Mouse (Mus musculus): ENCODE measurements around the gene Lrp5.
"Not testable (repeated sequence)": the region's sequence is repeated elsewhere in the genome, so short reads cannot be mapped to it uniquely, and the experiment has no call there.

The Lrp5 gene

DNA sequence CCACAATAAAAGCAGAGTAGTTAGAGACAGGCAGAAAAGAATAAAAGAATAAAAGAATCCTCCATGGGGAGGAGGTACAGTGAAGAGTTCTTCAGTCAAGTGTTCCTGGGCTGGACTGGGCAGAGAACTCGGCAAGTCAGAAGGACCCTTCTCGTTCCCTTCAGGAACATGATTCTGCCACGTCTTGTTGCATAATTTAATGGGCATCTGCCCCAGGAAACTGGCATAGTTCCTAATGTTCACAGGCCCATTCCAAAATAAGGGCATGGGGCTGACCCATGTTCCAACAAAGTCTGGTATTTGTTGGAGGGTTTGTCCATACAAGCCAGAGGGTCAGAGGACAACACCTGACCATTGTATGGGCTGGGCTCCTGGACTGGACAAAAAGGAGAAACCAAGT, 8.6 kb upstream of the Lrp5 start:
- DNase-seq = no peak

DNA sequence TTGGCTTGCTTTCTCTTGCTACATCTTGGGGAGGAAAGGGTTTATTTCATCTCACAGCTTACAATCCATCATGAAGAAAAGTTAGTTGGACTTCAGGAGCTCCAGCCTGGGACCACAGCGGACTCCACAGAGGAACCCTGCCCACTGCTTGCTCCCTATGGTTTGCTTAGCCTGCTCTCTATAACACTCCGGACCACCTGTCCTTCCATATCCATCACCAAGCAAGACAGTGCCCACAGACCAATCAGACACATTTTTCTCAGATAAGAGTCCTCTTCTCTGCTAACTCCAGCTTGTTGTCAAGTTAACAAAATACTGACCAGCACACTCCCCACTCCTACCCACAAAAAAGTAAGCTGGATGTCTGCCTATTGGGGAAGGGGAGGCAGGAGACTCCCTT, 8.1 kb upstream of the Lrp5 start:
- DNase-seq = no peak

DNA sequence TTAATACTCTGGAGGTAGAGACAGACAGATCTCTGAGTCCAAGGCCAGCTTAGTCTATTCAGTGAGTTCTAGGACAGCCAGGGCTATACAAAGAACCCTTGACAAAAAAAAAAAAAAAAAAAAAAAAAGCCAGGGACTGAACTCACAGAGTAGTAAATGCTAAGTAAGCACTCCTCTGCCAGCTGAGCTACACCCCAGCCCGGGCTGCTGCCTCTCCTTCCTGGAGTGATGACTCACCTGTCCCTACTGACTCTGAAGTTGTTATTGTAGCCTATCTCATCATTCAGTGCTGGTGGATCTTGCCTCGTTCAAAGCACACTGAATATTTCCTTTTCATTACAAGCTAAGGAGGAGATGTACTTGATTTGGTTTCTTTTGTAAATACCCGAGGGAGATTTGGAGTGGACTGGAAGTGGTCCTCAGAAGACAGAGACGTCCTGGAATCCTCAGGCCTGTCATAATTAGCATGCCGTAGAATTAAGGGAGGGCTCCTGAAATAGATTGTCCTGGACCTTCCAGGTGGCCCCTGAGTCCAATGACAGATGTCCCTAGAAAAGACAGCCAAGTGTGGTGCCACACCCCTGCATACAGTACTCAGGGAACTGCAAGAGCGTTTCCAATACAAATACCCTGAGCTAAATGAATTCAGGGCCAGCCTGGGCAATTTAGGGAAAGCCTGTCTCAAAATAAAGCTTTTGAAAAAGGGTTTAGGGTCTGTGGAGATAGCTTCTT, 6.2 kb upstream of the Lrp5 start:
- no peak for DNase-seq

DNA sequence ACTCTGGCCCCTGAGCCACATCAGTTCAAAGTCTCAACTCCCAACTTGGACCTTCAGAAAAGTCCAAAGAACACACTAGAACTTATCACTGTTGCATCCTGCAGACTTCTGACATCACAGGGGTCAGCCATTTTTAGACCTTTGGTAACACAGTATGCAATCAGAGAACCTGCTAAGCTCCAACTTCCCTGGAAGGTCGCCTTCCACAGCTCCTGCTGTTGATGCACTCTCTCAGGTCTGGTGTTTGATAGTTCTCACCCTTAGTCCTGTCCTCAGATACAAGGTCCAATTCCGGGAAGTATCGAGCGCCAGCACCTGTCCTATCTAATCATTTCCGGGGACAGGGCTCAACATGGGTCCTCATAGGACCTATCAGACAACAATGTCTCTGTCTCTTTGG, 5.0 kb upstream of the Lrp5 start:
- no peak for DNase-seq

DNA sequence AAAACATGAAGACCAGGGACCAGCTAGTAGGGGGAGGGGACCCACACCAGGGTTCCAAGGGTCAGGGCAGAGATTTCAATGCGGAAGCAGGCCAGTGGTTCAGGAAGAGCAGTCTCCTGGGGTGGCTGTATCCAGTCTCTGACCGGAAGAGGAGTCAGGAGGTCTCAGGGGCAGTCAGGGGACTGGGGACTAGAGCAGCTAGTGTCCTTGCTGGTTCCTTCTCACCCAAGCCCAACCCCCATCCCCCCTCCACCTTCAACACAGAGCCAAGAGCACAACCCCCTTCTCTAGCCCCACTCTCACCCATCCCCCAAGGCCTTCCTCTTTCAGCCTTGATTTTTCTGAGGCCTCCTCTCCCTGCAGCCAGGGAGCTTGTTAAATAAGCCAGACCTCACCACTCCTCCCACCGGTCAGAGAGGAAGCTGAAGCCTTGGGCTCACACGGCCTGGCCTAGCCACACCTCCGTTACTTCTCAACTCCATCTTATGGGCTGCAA, 1.4 kb upstream of the Lrp5 start:
- peak; percentile 48 to 49 for DNase-seq

DNA sequence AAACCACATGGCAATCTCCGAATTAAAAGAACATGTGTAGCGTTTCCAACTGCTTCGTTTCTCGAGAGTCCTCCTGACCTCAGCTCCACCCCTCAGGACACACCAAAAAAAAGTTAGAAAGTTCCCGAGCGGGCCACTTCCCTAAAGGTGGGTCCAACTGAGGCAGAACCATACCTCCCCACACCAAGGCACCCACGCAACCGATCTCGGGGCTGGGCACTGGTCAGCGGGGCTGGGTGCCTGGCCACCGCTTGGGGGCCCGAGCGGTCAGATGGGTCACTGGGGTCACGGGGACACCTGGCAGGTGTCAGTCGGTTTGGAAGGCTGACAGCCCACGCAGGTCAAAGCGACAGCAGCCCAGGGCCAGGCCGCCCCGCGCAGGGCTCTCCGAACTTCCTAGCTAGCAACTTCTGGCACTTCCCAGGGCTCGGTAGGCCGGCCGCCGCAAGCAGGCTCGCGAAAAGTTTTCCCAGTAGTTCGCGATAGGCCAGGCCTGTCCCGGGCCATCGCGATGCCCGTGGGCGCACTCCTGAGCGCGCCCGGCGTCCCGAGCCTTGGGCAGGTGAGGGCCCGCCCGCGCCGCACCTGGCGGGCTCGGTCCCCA, 651 bp downstream of the Lrp5 start:
- DNase-seq = peak; percentile 62 to 72

DNA sequence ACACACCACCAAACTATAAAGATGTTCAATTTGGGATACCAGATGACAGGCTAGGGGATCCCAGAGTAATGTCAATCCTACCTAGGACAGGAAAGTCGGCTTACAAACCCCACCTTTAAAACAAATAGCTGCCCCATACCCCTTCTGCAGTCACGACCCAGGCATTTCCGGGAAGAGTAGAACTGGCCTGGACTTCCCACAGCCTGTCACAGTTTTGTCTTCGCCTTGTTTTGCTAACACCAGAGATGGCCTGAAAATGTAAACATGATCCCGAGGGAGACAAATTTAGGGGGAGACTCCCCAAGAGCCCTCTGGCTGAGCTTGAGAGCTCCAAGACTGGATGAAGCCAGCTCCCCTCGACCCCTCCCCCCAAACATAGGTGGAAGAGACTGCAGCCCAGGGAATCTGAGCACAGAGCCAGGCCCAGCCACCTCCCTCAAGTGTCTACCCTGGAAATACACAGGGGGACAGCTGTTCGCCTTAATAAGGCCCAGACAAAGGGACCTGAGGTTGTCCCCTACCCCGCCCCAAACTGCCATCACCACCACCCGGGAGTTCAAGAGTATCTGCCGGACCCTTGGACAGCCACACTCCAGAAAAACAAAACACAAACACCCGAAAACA, 1.3 kb downstream of the Lrp5 start:
- DNase-seq = peak; percentile 34 to 45

DNA sequence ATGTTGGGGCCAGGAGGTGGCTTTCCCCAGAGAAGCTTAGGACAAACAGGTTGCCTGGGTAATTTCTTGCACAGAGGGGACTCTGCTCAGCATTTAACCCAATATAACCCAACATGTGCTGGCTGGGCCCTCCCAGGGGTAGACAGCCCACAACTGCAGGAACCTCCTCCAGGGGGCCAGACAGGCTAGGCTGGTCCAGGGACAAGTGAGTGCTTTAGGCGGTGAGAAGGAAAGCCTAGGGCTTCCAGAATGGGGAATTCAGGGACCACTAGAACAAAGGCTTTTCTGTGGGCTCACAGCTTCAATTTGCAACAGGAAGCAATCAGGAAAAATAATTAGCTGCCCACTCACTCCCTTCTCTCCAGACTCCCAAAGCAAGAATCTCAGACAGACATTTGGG, 1.9 kb downstream of the Lrp5 start:
- peak in 1 of 2 experiments; percentile 18 for DNase-seq

DNA sequence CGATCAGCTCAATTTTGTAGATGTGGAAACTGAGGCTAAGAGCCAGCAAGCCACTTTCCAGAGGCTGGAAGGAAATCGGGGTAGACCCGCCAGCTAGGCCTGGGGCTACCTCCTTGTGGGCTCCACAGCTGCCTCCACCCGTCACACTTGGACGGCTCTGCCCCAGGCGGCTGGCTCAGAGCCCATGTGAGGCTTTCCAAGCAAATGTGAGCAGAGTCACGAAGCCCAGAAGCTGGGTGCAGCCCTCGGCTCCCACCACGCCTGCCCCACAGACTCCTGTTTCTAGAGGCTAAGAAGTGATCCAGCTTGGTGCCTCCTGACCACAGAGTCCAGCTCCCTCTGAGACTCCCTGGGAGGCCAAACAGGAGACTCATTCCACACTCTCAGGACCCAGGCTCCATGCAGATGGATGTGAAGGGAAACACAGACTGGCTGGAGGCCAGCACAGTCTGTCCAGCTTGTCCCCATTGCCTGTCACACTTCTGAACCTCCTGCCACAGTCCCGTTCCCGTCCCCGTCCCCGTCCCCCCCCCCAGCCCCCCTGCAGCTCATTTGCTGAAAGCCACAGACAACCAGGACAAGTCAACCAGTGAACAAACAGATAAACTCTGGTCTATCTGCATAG, 4.9 kb downstream of the Lrp5 start:
- peak; percentile 84 to 93 for DNase-seq

DNA sequence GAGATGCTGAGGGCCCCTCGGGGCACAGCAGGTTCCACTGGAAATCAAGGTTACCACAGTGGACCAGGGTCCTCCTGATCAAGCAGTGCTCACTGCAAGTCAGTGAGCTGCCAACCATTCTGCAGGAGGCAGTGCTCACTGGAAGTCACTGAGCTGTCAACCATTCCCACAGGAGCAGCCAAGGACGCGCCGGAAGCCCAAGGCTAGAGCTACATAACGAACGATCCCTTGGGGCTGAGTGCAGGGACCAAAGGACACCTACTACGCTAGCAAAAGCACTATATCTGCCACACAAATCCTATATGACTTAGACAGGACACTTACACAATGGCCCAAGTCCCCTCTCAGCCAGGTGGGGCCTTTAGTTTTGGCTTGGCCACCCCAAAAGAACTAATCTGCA, 5.6 kb downstream of the Lrp5 start:
- DNase-seq = peak in 1 of 2 experiments; percentile 62

DNA sequence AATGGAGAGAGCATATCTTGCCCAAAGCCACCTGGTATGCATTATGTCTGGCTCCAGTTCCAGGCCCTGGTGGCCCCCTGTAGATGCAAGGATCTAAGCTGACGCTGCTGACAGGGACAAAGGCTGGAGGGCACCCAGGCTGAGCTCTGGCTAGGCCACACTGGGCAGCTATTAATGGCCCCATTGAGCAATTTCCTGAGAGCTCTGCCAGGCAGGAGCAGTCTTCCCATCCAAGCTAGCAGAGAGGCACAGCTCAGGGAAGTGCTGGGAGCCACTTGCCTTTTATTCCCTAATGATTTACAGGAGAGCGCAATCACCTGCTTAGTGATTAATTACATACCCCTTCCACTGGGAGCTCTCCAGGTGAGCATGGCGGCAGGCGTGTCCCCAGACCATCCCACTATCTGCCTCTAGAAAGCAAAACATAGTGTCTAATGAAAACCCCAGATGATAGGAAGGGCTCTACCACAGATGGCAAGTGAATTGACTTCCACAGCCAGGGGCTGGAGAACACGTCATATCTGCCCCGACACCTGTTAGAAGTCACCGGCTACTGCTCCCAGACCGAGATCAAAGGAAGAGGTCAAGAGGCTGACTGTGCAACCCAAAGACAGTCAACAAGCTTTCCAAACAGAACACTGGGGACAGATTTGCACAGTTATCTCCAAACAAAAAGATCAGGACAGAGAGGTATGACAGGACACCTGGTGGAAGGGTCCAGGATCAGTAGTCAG, 12.1 kb downstream of the Lrp5 start:
- DNase-seq = peak; percentile 54 to 67

DNA sequence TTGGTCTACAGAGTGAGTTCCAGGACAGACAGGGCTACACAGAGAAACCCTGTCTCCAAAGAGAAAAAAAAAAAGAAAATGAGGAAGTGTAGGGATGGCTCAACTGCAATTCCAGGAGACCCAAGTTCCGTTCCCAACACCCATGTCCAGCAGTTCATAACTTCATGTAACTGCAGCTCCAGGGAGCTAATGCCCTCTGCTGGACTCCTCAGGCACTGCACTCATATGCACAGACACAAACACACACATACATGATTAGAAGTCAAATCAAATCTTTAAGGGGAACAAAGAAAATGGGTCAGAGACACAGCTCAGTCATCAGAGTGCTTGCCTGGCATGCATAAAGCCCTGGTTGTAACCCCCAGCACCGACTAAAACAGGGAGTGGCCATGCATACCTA, 13.2 kb downstream of the Lrp5 start:
- no peak for DNase-seq

DNA sequence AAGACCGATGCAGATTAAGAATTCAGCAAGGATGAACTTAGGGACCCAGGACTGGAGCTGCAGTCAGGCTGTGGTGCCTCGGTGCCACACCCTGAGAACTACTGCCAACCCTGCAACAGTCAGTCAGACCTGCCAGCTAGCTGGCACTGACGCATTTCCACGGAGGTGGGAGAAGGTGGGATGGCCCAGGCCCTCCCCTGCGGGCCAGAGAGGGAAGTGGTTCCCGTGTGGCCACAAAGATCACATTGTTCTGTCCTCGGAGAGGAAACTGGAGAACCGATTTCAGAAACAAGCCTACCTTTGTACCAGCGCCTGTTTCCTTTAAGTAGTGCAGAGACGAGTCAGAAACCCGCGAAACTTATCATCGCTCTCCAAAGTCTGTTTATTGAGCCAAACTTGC, 17.3 kb downstream of the Lrp5 start:
- peak; percentile 78 to 86 for DNase-seq

DNA sequence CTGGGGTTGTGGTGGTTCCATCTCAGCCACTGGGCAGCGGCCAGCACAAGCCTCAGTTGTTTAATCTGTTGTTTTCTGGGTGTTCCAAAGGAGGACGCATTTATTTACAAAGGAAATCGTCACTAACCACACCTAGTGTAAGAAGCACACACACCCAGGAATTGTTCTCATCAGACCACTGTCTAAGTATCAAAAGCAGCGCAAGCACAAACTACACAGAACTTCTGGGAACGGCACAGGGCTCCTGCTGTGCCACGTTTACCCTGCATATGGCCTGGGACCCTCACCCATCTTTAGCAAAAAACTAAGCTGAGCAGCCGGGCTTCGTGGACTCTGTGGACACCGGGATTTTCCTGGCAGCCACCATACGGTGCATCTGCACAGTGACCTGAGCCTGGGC, 17.8 kb downstream of the Lrp5 start:
- no peak for DNase-seq

DNA sequence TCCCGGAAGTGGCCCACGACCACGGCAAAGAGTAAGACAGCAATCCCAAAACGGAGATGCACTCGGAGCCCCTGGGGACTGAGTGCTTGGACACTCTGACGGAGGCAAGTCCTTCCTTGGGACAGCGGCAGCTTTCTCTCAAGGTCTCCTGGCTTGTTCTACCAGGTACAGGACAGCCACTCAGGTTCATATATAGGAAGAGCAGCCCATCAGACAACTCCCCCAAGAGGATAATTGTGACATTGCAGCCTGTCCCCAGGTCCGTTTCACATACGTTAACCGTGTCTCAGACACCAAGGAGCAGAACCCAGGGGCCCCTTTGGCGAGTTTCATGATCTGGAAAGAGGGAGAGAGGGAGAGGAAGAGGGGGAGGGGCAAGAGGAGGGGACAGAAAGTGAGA, 18.4 kb downstream of the Lrp5 start:
- DNase-seq = no peak

DNA sequence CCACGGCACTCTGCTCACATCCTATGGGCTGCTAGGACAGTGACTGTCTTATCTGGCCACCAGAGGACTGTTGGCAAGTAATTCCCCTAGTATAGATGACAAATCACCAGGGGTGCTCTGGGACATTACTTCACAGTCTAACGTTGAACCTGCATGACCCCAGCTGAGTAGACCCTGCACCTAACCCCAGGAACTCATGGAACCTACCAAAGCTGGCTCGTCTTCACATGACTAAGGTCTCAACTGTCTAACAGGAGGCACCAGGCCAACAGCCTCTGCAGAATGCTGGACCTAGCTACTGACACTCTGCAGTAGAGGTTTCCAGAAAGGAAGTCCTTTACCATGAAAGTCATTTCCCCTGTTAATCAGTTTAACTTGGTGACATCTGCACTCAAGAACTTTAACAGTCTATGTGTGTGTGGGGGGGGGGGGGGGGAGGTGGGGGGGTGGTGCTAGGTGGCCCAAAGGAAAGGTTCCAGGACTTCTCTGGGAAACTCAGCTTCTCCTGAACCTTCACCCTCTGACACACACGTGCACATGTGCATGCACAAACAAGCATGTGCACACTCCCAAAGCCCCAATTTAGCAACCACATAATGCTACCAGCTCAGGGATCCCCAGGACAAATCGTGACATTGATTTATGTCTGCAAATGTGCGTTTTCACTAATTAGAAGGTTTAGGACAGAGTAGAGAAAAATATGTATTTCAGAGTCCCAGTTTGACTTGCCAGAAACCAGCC, 19.0 kb downstream of the Lrp5 start:
- DNase-seq = no peak

DNA sequence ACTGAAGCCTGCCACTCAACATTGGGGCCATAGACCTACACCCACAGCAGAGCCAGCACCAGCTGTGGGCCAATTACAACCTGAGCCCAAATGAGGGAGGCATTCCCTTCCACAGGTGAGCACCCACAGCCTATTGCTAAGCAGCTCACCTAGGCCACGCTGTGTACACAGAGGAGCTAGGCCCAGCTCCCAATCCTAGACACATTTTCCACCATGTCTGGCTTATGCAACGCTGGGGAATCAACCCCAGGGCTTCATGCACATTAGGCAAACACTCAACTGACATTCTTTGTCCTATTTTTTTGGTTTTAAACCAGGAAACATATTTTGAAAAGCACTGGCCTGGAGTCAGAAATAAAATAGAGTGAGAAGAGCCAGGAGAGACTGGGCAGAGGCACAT, 19.7 kb downstream of the Lrp5 start:
- DNase-seq = no peak

DNA sequence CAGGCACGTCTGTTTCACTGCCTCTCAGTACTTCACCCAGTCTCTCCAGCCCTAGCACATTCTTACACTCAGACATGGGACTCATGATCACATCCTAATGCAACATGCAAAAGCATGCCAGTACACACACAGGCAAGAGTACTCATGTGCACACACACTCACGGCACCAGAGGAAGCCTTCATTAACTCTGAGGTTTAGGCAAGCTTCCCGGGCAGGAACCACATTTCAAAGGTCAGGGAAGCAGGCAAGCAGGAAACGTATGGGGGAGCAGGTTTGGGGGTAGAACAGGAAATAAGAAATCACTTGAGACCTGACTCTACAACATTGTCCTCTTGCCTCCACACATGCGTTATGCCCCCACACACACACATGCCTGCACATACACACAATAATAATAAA, 20.9 kb downstream of the Lrp5 start:
- peak; percentile 54 to 59 for DNase-seq

DNA sequence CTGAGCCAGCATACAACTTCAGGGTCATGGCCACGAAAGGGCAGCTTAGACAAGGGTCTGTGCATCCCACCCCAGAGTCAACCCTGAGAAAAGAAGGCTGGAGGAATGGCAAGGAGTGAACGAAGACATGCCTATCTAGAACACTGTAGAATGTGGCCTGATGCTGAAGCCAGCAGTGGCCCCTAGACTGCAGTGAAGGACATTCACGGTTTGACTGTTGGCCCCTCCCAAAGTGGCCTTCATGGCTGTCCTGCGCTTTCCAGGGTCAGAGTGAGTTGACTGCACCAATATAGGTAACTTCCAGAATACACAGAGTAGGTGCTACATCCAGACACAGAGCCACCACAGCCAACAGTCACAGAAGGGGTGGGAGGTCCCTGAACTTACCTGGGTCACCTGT, 28.4 kb downstream of the Lrp5 start:
- DNase-seq = no peak

DNA sequence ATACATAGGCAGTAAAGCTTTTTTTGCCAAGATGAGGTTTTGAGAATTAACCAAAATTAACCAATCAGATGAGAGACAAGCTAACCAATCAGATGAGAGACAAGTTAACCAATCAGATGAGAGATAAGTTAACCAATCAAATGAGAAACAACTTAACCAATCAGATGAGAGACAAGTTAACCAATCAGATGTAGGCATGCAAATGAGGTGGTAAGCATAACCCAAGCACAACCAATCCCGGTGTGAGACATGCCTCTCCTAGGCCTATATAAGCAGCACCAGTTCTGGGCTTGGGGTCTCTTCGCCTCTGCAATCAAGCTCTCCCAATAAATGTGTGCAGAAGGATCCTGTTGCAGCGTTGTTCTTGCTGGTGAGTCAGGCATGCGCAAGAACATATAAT, 29.3 kb downstream of the Lrp5 start:
- DNase-seq = not testable (repeated sequence)

DNA sequence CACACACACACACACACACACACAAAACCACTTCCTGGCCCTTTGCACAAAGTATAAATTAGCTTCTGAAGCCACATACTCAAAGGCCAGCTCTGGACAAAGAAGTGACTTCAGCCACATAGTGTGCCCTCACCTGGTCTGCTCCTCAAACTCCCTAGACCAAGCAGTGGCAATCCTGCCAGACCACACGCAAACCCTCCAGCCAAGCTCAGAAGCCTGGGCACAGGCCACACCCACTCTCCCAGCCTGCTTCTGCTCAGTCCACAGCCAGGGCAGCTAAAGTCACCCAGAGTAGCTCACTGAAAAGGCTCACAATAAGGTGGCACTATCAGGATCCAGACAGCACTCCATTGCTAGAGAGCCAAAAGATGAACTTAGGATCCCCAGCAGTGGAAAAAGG, 30.2 kb downstream of the Lrp5 start:
- no peak for DNase-seq

DNA sequence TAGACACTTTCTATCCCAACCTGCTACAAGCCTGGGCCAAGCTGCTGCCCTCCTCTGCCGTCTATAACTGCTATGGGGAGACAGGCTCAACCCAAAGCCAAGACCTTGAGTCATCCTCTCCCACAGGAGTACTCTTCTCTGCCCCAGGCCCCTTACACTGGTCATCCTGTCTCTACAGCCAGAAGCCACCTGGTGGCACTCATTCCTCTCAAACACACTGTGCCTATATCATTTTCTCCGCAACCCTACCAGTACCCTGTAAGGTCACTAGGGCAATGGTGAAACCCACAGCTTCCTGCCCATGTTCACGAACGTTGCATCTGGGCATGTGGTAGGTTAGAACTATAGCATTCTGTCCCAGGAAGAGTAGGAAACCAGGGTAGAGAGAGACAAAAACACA, 31.4 kb downstream of the Lrp5 start:
- DNase-seq = no peak

Measured in lung, postnatal 4 days (tissue).